Mouse (Mus musculus) right cerebral cortex, postnatal 10 days (tissue): ENCODE data around the gene Arhgap15.

Source experiments
- DNase-seq, 2 experiments: peaks; one replicate each; pipeline ENCODE4 v3.0.0; 2021; ENCODE audit warnings: low spot score in 2 of 2

Gene Arhgap15

DNA sequence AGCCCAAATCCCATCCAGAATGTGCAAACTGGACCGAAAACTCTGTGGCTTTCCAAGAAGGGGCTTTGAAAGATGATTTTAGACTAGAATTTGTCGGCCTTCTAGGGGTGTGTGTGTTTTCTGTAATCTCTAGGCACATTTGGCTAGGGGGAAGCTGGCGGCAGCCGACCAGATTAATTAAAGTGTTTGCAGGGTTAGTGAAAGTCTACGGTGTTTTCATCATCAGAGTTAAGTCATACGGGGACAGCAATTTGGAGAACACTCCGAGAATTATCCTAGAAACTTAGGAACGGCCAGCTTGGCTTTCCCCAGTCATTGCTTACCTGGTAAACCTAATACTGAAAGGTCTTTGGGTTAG lies 356.6 kb downstream of the Arhgap15 start:
- no peak for DNase-seq

DNA sequence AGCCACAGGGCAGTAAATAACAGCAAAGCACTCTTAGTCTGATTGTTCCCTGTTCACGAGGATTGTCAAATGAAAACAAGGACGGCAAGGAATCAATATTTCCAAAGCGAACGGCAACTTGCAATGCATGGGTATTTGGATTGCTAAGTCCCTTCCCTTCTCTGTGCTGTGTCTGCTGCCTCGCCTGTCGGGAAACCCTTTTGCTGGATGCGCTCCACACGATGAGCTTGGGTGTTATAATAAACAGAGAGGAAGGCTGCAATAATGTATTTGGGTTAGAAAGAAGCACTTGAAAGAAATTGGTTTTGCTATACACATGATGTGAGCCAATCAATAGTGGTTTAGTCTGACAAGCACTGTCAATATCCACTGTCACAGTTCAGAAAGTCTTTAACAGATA lies 357.7 kb downstream of the Arhgap15 start:
- peak; percentile 37 to 42 for DNase-seq

DNA sequence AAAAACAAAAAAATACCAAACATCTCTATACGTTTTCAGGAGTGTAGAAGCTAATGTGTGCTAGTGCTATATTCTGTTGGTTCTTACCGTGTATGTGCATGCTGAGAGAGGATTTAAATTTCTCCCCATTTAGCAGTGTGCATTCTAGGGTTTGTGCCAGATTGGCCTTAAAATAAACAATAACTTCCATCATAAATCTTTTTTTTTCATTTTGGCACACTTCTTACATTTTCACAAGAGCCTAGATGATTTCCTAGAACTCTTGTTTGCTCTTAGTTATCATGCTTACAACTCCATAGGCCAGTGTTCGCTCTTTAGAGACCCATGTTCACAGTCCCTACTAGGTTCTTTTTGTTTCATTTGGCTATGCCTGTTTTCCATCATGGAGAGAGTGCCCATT lies 362.7 kb downstream of the Arhgap15 start:
- no peak for DNase-seq

DNA sequence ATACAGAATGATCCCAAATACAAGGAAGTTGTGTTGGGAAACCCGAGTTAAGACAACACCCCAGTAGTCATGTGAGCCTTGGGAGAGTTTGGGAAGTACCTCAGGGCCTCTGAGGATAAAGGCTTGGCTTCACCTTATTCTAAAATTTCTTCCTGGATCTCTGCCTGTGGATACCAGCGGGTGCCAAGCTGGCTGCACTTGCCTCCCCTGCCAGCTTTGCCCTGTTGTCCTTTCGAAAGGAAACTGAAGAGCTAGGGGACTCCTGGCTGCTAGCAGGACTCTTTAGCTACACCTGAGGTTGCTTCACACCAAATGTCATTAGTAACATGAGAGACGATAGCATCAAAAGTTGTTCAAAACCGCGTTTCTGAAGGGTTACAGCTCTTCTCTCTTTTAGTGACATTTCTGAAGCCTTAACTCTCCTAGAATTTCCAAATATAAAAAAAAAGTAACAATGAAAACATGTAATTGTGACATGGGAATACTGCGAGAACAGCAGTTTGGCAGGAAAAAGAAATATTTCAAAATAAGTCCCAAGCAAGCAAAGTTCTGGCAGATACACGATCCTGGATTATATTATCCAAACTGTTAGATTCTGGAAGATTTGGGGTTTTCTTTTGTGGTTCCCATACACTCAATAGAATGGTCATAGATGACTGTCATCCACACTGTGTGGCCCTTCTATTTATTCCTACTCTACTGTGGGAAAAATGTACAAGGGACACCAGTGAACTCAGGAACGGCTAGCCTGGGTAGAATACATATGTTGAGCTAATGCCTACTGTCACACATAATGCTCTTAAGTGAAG lies 364.6 kb downstream of the Arhgap15 start:
- DNase-seq: no peak

DNA sequence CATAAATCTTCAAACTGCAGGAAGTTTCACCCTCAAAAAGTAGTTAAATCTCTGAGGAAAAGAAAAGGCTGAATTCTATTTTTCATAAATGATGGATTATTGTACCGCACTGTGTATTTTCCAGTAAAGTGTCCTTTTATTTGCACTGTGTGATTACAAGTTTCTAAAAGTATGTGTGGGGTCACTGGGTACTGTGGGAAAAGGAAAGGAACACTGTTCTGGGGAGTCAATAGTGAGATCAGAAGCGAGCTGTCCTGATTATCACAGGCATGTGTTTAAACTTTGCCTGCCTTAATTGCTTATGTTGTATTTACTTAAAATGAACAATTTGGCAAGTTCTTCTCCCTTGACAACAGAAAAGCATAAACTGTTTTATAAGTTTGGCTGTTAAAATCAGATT lies 365.7 kb downstream of the Arhgap15 start:
- no peak for DNase-seq

DNA sequence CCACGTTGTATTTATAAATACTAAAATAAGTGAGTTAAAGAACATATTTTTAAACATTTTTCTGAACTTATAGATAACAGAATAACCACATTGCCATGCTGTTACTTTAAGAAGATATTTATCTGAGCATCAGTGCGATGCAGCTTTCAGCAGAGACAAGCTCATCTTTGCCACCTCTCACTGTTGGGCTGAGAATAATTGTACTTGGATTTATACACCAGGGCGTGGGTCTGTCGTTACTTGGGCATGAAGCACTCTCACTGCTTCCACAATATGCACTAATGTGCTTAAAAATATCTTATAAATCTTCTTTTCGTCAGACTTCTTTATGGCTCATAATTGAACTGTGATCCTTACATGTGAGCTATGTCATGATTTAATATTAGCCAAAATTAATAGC lies 372.5 kb downstream of the Arhgap15 start:
- DNase-seq: no peak

DNA sequence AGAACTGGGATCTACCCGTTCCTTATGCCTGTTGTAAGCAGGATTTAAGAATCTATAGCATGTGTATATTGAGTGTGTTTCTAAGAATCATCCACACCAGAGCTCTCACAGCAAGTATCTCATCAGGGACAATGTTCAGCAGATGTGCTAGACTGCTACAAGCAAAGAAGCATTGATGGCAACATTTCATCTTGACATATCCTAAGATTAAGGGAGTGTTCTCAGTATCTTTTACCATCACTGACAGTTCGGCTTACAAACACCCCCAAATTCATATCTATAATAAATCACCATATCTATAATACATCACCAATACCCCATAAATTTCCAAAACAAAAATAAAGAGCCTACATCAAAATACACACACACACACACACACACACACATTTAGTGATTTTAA lies 374.6 kb downstream of the Arhgap15 start:
- no peak for DNase-seq

DNA sequence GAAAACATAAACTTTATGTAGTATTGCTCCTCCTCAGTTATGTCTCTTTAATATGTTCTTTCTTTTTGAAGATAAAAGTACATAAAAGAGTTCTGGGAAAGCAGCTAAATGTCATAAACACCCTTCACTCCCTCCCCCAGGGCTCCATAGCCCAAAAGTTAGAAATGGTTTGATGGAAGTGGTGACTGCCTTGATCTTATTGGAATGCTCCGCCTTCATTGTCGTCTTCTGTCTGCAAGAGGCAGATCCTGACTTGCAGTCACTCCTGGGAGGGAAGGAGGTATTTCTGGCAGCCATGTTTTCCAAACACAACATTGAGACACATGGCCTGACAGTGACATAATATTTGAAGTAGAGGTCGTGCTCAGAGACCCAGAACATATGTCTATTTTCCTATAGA lies 375.5 kb downstream of the Arhgap15 start:
- no peak for DNase-seq

DNA sequence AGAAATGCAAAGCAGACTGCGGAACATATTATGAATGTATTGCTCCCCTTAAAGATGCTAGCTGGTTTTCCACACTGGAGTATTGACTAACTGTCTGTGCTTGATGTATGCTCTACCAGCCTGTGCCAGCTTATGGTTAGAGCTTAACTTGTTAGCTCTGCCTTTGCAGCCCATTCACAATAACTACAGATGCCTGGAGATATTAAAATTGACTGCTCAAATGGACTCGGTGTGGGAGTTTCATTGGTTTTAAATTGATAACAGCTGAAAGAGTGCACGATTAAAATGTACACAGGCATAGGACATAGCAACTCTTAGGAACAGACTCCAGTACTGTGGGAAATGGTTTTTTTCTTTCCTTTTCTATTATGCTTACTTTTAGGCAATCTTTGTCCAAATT lies 376.1 kb downstream of the Arhgap15 start:
- DNase-seq: no peak

DNA sequence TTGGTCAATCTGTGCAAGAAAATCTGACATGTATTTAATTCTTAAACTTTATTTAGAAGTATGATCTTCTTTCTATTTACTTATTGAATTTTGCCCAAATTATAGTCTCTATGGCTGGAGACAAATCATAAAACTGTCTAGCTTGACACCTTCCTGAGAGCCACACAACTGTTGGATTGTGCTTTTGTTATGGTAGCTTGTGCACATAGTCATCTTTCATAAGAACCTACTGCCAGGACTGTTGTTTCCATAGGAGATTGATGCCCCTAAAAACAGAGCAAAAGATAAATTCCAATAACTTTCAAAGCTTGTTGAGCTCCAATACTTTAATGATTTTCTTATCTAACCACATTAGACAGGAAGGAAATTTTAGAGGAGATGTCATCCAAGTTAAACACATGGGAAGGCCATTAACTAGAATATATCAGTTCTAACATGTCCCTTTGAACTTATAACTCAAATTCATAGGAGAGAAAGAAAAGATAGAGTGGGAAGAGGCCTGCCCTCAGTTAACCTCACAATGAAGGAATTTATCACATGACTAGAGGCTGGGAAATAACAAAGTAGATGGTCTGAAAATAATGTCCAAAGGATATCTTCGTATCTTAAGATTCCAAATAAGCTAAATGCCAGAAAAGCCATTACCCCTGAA lies 377.5 kb downstream of the Arhgap15 start:
- no peak for DNase-seq

DNA sequence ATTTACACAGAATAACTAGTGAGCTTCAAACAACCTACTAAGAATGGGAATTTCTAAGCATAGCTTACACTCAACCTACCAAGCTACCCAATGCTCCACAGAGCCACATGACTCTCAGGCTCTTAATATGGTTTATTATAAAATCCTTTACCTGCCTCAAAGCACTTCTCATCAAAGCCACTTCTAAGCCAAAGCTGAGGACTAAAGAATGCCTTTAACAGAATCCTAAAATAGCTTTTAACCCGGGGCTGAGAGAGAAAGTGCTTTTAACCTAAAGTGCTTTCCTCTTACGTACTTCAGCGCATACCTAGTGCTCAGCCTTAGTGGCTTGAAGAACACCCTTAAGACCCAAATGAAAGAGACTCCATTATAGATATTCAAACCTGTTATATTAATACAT lies 380.9 kb downstream of the Arhgap15 start:
- DNase-seq: no peak

DNA sequence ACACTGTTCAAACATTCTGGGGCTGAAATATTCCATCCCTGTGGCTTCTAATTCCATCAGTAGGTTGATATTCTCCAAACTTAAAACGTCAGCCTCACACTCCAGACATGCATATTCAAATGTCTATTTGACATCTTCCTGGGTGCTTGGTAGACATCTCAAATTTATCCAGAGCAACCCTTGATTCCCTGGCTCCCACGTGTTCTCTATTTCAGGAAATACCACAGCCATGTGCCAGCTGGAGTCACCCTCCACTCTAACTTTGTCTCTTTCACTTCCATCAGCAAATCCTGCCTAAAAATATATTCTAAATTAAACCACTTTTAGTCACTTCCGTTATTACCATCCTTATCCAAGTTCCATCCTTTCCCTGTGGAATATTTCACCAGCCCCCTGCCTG lies 382.6 kb downstream of the Arhgap15 start:
- DNase-seq: peak; percentile 48 to 77

DNA sequence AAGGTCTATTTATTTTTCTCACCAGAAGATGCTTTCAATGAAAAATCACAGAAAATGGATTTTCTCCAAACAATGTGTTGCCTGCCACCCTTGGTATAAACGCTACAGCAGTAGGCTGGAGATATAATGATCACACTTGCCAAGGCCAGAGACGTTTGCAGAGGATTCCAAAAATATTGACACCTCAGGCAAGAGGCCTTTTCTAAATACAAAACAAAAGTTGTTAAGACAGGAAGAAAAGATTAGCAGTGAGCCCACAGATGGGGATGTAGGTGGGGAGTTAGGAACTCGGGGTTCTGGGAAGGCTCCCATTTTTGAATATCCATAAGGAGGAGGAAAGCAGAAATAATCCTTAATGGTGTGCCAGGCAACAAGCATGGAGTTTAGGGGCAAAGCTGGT lies 386.2 kb downstream of the Arhgap15 start:
- DNase-seq: no peak

DNA sequence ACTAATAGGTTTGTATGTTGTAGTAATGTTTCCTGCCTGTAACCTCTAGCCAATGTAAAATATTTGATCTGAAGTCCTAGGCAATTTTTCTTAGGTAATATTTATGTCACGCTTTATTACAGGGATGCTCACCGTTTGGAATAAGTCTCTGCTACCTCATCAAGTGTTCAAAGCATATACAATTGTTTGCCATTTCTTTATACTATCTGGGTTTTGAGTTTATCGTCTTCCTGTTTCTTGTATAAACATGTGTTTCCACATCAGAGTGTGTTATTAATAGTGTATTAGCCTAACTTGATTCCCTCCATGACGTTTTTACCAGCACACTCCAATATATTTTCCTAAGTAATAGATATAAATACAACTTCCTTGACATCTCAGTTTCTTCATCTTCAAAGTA lies 391.8 kb downstream of the Arhgap15 start:
- no peak for DNase-seq

DNA sequence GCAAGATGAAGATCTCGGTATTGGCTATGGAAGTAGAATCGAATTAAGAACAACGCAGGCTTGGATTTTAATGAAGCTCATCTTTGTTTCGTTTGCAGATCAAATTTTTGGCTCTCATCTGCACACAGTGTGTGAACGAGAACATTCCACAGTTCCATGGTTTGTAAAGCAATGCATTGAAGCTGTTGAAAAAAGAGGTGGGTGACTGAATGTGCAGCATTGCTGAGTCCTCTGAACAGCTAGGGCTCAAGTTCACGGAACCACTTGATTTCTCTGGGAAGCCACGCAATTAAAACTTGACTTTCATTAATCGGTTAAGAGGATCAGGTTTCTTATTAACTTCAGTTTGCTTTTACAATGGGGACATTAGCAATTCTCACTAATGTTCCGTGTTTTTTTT lies 393.5 kb downstream of the Arhgap15 start:
- DNase-seq: no peak

DNA sequence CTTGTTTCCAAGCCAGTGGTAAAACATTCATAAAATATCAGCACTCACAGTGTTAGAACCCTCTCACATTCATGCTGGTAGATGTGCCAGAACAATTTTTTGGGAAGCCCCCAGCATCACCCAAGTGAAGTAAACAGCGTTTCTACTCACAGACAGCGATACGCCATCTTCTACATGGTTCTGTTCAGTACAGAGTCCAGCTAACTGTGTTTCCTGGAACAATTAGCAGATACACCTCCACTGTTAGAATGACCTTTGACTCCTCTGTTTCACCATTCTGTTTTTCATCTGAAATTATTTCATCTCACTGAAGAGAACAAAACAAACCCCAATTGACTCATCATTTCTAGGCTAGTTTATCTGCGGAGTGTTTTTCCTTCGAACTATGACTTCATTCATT lies 394.0 kb downstream of the Arhgap15 start:
- DNase-seq: no peak

DNA sequence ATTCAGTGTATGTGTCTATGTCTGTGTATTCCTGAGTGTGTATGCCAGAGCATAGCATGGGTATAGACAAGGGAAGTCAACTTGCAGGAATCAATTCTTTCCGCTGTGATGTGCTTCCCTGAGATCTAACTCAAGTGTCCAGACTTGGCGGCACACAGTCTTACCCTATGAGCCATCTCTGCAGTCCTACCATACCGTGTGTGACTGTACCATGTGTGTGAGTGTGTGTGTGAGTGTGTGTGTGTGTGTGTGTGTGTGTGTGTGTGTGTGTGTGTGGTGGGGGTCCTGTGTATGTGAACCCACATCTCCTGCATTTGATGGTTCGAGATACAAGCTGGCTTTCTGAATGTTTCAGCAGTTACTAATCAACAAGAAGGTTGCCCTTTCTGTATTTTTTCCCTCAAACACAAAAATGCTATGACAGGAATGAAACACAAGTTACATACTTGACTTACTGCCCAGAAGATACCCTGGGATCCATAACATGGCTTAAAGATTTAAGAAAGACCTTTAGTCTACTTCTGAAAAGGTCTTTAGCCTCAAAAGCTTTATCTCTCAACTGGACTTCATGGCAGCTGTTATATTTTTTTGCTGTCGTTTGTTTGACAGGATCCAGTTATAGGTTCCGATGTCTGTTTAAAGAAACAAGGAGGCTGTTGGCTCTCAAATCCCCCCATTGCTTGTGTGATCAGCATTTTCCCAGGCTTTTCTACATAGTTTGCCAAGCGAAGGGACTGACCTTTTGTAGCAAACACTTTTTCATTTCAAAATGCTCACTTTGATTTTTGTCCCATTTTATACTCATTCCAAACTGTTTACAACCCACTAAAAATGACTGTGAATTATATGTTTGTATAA lies 397.7 kb downstream of the Arhgap15 start:
- DNase-seq: no peak

DNA sequence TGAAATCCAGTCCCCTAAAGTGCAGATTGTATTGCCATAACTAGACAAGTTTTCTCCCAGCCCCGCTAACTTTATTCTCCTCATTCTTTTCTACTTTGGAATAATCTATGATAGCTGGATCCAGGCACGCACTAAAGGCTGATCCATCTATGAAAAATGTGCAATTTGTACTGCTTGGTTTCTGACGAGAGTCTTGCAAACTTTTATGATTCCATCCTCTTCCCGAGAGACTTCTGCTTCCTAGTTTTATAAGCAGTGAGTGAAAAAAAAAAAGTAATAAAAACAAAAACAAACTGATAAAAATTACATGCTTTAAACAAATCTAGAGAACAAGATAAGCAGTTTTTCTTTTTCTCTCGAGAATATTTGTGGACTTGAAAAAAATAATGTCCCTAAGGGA lies 398.9 kb downstream of the Arhgap15 start:
- DNase-seq: no peak

DNA sequence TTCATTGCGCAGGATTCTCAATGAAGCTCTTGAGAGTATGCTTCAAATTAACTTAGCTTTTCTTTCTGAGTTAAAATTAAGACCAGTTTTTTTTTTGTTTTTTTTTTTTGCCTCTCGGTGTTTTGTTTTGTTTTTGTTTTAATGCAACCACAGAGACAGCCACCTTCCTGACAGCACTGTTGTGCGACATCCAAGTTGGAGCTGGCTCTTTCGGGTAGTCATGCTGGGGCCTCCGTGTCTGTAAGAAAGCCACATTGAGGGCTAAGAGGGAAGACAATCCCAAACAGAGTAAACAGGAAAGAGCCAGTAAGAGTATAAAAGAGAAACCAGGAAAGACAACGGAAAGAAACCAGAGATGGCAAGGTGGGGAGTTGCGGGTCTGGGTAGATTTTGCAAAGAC lies 399.3 kb downstream of the Arhgap15 start:
- DNase-seq: no peak

DNA sequence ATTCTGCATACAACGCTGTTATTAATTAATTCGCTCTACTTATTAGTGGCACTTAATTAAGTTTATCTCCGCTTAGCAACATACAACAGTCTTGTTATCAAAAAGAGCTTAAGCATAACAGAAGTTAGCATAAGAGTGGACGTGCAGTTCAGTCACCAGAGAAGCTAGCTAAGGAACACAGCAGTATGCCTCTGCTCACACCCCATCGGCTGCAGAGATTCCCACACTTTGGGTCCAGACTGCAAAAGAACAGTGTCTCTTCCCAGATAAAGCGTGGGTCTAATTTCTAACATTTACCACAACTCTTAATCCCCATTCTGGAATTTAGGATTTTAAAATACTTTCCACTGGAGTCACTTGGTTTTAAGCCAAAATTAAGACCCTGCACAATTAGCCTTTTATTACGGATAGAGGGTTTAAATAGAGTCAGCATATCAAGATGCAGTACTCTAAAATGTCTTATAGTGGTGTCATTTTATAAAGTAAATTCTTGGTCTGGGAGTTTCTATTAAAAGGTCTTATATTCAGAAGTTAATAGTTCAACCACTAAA lies 400.0 kb downstream of the Arhgap15 start:
- no peak for DNase-seq

DNA sequence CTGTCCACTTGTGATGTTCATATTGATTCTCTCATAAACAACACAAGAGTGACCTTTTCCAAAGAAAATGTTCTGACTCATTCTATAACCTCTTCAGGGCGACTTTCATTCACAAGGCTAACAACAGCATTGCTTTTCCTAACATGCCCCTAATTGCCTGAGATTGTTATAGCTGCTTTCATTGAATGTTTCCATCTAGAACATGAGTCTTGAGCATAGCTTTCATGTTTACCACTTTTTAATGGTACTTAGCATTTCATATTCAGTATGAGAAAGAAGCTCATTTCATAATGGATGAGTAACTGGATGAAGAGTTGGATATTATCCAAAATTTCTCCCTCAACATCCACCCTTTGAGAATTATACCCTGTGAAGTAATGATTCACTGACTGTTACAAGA lies 403.7 kb downstream of the Arhgap15 start:
- DNase-seq: no peak

DNA sequence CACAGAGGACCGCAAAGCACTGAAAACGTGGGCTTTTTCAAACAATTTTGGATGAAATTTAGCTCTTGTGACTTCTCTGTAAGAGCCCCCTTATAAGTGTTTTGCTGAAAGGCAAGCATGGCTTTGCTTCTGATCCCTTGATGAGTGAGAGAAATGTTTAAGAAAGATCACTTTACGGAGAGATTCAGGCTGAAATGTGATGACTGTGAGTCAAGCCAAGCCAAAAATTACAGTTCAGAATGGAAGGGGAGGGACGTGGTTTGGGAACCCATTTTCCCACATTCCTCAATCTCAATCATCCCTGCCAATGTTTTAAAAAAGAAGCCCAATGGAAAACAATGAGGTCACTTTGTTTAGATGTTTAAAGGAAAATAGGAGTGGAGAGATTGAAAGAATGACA lies 411.7 kb downstream of the Arhgap15 start:
- DNase-seq: no peak
